Comparison of ENCODE assay signal across 17 mouse cellular contexts in genomic region chr19:5459019-5459418, GRCm38 (mm10). TPM values are rescaled to one million over a fixed set of nuclear protein-coding genes. Genes with fewer than 3 reads are reported as not detected.
A peak's percentile ranks its signal among the peaks of the same experiment; 100 is the strongest.
DNase-seq lines count a peak whose midpoint lies in the region; ATAC-seq lines count a peak whose summit lies in the region.
"Had no signal": no experiment of that assay in that cellular context is flagged by ENCODE, and none has a peak within 500 bp of the region (broad histone marks: within the 10 kb centered on the region; RNA-seq: fewer than 3 reads in every experiment).

No protein-coding gene starts in this region.

- no peak for ATAC-seq in kidney, embryonic 15.5 days (replicated peaks; ENCODE audit: low FRiP score)
- ATAC-seq in kidney, embryonic 16.5 days (ENCODE audit: low FRiP score, low TSS enrichment), result no peak

- H3K4me3 ChIP-seq in kidney, embryonic 15.5 days (replicated peaks), result no peak overlapping the region
- no peak overlapping the region for H3K4me3 ChIP-seq in kidney, embryonic 16.5 days (ENCODE audit: low read length)
- H3K4me3 ChIP-seq: forebrain, embryonic 12.5 days; lung, embryonic 15.5 days had no signal

- H3K4me2 ChIP-seq in kidney, embryonic 15.5 days, result no peak overlapping the region
- H3K4me2 ChIP-seq in kidney, embryonic 16.5 days (replicated peaks; ENCODE audit: low read depth, low read length), result no peak overlapping the region

- 0 out of 2 replicates have a peak overlapping the region, but pooled peaks have one; percentile 14 for H3K27ac ChIP-seq in kidney, embryonic 15.5 days
- no peak overlapping the region for H3K27ac ChIP-seq in kidney, embryonic 16.5 days (ENCODE audit: low read length)
- H3K27ac ChIP-seq: embryonic facial prominence, embryonic 13.5 days; forebrain, embryonic 12.5 days; limb, embryonic 12.5 days; lung, embryonic 15.5 days had no signal

- 0 out of 2 replicates have a peak, but pooled peaks cover 2% of the 10 kb centered on the region for H3K27me3 ChIP-seq in kidney, embryonic 15.5 days
- H3K27me3 ChIP-seq in kidney, embryonic 16.5 days (ENCODE audit: insufficient read depth, low read length), result no peaks in the 10 kb centered on the region
- H3K27me3 ChIP-seq: limb, embryonic 12.5 days; lung, embryonic 15.5 days had no signal

- no peak overlapping the region for H3K9ac ChIP-seq in kidney, embryonic 15.5 days
- H3K9ac ChIP-seq in kidney, embryonic 16.5 days (replicated peaks; ENCODE audit: low read length), result no peak overlapping the region
- H3K9ac ChIP-seq: embryonic facial prominence, embryonic 13.5 days; forebrain, embryonic 12.5 days; limb, embryonic 12.5 days; lung, embryonic 15.5 days had no signal

- peak; percentile 63 for DNase-seq in cerebellum, adult 9-11 months
- no peak for DNase-seq in cerebellum, postnatal 4 days (ENCODE audit: low spot score in 2 of 2)
- peak; percentile 71 for DNase-seq in right cerebral cortex, adult 18-20 months
- no peak for DNase-seq in right cerebral cortex, postnatal 4 days
- DNase-seq in right cerebral cortex, postnatal 25 days, result peak; percentile 55
- no peak for DNase-seq in c-Kit-positive CD71-positive TER-119-positive erythroid progenitor cells, embryonic 14.5 days (ENCODE audit: low spot score)
- DNase-seq: B cell, adult 2 months; gastrocnemius, postnatal 36 days; thymus, postnatal 36 days had no signal

- WGBS in kidney, embryonic 15.5 days, result 74% methylated on average over 7 of the region's 7 CpGs
- WGBS in kidney, embryonic 16.5 days, result 75% methylated on average over 7 of the region's 7 CpGs

- H3K4me1 ChIP-seq in kidney, embryonic 15.5 days, result peaks cover 61% of the 10 kb centered on the region
- H3K4me1 ChIP-seq in kidney, embryonic 16.5 days (ENCODE audit: insufficient read depth, low read length), result peaks cover 35% of the 10 kb centered on the region

- H3K36me3 ChIP-seq in kidney, embryonic 15.5 days, result peaks cover 32% of the 10 kb centered on the region
- H3K36me3 ChIP-seq in kidney, embryonic 16.5 days (ENCODE audit: insufficient read depth, low read length), result peaks cover 14% of the 10 kb centered on the region; the same call in 1 of the 2 replicates

- no peaks in the 10 kb centered on the region for H3K9me3 ChIP-seq in kidney, embryonic 15.5 days (replicated peaks)
- no peaks in the 10 kb centered on the region for H3K9me3 ChIP-seq in kidney, embryonic 16.5 days (ENCODE audit: low read length)
- H3K9me3 ChIP-seq: embryonic facial prominence, embryonic 13.5 days; forebrain, embryonic 12.5 days; G1E; limb, embryonic 12.5 days; lung, embryonic 15.5 days had no signal

RNA-seq across cellular contexts. Expression of gene Ccdc85b, which starts 1.3 kb away (rescaled TPM):
- polyA plus RNA-seq in kidney, embryonic 15.5 days (2015; fragmentation: Nextera tagmentation; extraction: Ambion mirVana), result 10.1 and 11.3 TPM in 2 replicates
- polyA plus RNA-seq in kidney, embryonic 16.5 days (2015; fragmentation: Nextera tagmentation; extraction: Ambion mirVana), result 7.8 and 8.6 TPM in 2 replicates

RNA-seq across cellular contexts. Expression of gene Fibp, which starts 1.4 kb away (rescaled TPM):
- polyA plus RNA-seq in kidney, embryonic 15.5 days (2015; fragmentation: Nextera tagmentation; extraction: Ambion mirVana), result 119 and 128 TPM in 2 replicates
- polyA plus RNA-seq in kidney, embryonic 16.5 days (2015; fragmentation: Nextera tagmentation; extraction: Ambion mirVana), result 129 and 138 TPM in 2 replicates

RNA-seq across cellular contexts. Expression of gene Ctsw, which starts 9.3 kb away (rescaled TPM):
- polyA plus RNA-seq in kidney, embryonic 15.5 days (2015; fragmentation: Nextera tagmentation; extraction: Ambion mirVana), result 1.1 and 1.5 TPM in 2 replicates
- polyA plus RNA-seq in kidney, embryonic 16.5 days (2015; fragmentation: Nextera tagmentation; extraction: Ambion mirVana), result 1.9 and 2.1 TPM in 2 replicates
- polyA plus RNA-seq: G1E had no signal

RNA-seq across cellular contexts. Expression of gene Fosl1, which starts 11.7 kb away (rescaled TPM):
- 0.39 TPM in 1 of 2 replicates, not detected in the other for polyA plus RNA-seq in kidney, embryonic 15.5 days (2015; fragmentation: Nextera tagmentation; extraction: Ambion mirVana)
- polyA plus RNA-seq in kidney, embryonic 16.5 days (2015; fragmentation: Nextera tagmentation; extraction: Ambion mirVana), result 0.54 TPM in 1 of 2 replicates, not detected in the other
- polyA plus RNA-seq: embryonic facial prominence, embryonic 13.5 days; forebrain, embryonic 12.5 days; kidney, postnatal 0 days; limb, embryonic 12.5 days; lung, embryonic 15.5 days had no signal

RNA-seq across cellular contexts. Expression of gene Efemp2, which starts 14.7 kb away (rescaled TPM):
- polyA plus RNA-seq in kidney, embryonic 15.5 days (2015; fragmentation: Nextera tagmentation; extraction: Ambion mirVana), result 156 and 179 TPM in 2 replicates
- 197 and 208 TPM in 2 replicates for polyA plus RNA-seq in kidney, embryonic 16.5 days (2015; fragmentation: Nextera tagmentation; extraction: Ambion mirVana)

Comparison
In these comparisons a context has a peak if more than half of its experiments do, and no peak if none do; other contexts are left out.
1. DNase-seq: peak in cerebellum, adult 9-11 months (single experiment), right cerebral cortex, adult 18-20 months (single experiment) and right cerebral cortex, postnatal 25 days (single experiment); none in cerebellum, postnatal 4 days (0 of 2), right cerebral cortex, postnatal 4 days (single experiment) and c-Kit-positive CD71-positive TER-119-positive erythroid progenitor cells, embryonic 14.5 days (single experiment).